Mouse (Mus musculus) midbrain, embryonic 14.5 days (tissue): Measurements from ENCODE around the gene BC055324. TPM values are rescaled to one million over a fixed set of nuclear protein-coding genes. Genes with fewer than 3 reads are reported as not detected.

Experiments used
- ATAC-seq: fragments of 200-750 bp; cut with Nextera tagmentation; 2 replicates; pipeline ENCODE4 v1.8.0; 2017; ENCODE audit warnings: moderate number of reproducible peaks, moderate library complexity; ENCODE audit not compliant: low FRiP score, low TSS enrichment
- DNase-seq: peaks from one replicate; pipeline ENCODE4 v3.0.0-alpha.2; 2015
- H3K27ac ChIP-seq: fragments of 300-500 bp; sonication (generic); replicated peaks from 2 replicates; pipeline ENCODE4 v1.5.1; 2014; ENCODE audit warnings: mild to moderate bottlenecking, low read depth, low read length, moderate library complexity
- H3K27me3 ChIP-seq: fragments of 300-500 bp; sonication (generic); 2 replicates; pipeline ENCODE4 v1.6.1; 2014; ENCODE audit warnings: low read length, control low read depth, mixed read lengths; ENCODE audit not compliant: control insufficient read depth, insufficient read depth
- H3K36me3 ChIP-seq: fragments of 300-500 bp; sonication (generic); 2 replicates; pipeline ENCODE4 v1.6.1; 2014; ENCODE audit warnings: low read length, control low read depth; ENCODE audit not compliant: control insufficient read depth, insufficient read depth
- H3K4me1 ChIP-seq: fragments of 300-500 bp; sonication (generic); 2 replicates; pipeline ENCODE4 v1.6.1; 2014; ENCODE audit warnings: mild to moderate bottlenecking, antibody characterized with exemption, low read length, control low read depth; ENCODE audit not compliant: control insufficient read depth, insufficient read depth
- H3K4me2 ChIP-seq: fragments of 300-500 bp; sonication (generic); 2 replicates; pipeline ENCODE4 v1.6.1; 2014; ENCODE audit warnings: mild to moderate bottlenecking, low read length, moderate library complexity
- H3K4me3 ChIP-seq: fragments of 300-500 bp; sonication (generic); replicated peaks from 2 replicates; pipeline ENCODE4 v1.5.1; 2014; ENCODE audit warnings: low read depth, low read length
- H3K9ac ChIP-seq: fragments of 300-500 bp; sonication (generic); replicated peaks from 2 replicates; pipeline ENCODE4 v1.6.1; 2014; ENCODE audit warnings: mild to moderate bottlenecking, low read length, moderate library complexity
- H3K9me3 ChIP-seq: fragments of 300-500 bp; sonication (generic); 2 replicates; pipeline ENCODE4 v1.6.1; 2016; ENCODE audit warnings: low read length, control low read depth, mixed read lengths; ENCODE audit not compliant: control insufficient read depth
- WGBS: fragments of 180-500 bp; shearing (Covaris S2); extraction: QIAGEN DNeasy Blood & Tissue Kit; methylation state at CpG from one replicate; pipeline ENCODE4 v1.1.7; 2014; 5-methylcytosine and 5-hydroxymethylcytosine counted together
- polyA plus RNA-seq: library from polyadenylated mRNA; unstranded; fragments of >200 nt; fragmentation: Nextera tagmentation; extraction: Ambion mirVana; gene quantifications from 2 replicates; pipeline ENCODE4 v1.2.1, GENCODE M21; 2014

Gene BC055324
- polyA plus RNA-seq, 1 experiment from 2014 or later: 8.3 TPM

DNA sequence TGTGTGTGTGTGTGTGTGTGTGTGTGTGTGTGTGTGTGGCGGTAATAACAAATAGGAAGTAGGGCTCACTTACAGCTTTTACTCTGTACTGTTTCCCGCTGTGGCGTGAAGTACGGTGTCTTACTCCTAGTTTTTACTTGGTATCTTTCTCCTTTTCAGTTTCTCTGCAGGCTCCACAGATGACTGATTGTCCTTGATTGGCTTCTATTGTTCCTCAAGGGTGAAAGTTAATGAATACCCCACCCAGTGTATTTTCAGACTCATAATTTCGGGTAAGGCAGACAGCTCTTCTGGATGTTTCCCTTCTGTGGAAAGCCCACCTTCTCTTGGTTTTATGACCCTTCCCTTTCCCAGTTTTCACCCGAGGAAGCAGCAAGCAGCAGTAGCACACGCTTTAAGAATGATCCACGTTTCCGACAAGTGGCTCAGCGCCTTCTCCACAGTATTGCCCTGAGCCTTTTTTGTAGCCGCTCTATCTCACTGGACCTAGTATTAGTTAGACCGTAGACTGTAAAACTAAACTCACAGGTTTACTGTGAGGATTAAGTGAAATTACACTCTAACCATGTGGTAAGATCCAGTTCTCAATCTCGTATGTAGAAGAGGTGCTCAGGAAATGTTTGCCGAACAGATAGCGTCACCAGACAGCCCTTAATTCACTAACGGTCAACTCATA is 23.8 kb upstream of the BC055324 start:
- Histone ChIP-seq H3K4me2 (no peak overlapping the region), H3K9ac (no peak overlapping the region), H3K27me3 (no peaks in the 10 kb centered on the region), H3K36me3 (no peaks in the 10 kb centered on the region), H3K9me3 (no peaks in the 10 kb centered on the region), H3K27ac (no peak overlapping the region), H3K4me1 (no peaks in the 10 kb centered on the region), H3K4me3 (no peak overlapping the region)
- DNase-seq: no peak
- 92% methylated on average over 16 of the region's 16 CpGs for WGBS
- ATAC-seq: no peak

DNA sequence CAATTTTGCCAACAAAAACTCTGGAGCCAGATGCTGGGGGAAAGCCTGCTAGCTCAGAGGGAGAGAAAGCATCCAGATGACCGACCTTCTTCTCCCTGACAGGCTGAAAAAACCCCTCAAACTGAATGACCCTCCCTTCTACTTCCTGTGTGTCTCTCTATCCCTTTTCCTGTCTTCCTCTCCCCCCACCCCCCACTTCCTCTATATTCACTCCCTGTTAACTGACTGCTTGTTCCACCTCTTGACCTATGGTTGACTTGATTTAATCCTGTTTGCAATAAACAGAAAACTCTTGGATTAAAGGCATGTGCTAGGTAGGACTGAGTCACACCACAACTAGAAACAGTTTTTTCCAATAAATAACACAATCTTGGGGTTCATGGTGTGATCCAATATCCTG is 20.0 kb upstream of the BC055324 start:
- Histone ChIP-seq H3K27me3 (no peaks in the 10 kb centered on the region), H3K9ac (no peak overlapping the region), H3K9me3 (no peaks in the 10 kb centered on the region), H3K27ac (no peak overlapping the region), H3K4me2 (no peak overlapping the region), H3K4me1 (no peaks in the 10 kb centered on the region), H3K4me3 (no peak overlapping the region), H3K36me3 (no peaks in the 10 kb centered on the region)
- 79% methylated on average over 1 of the region's 1 CpGs for WGBS
- ATAC-seq (no peak), DNase-seq (no peak)

DNA sequence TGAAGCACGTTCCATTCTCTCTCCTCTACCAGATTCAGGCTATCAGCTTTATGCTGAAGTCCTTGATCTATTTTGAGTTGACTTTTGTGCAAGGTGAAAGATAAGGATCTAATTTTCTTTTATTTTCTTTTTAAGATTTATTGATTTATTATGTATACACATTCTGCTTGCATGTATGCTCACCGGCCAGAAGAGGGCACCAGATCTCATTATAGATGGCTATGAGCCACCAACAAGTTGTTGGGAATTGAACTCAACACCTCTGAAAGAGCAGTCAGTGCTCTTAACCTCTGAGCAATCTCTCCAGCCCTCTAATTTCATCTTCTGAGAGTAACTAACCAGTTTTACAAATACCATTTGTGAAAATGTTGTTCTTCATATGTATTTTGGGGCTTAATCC is 14.6 kb upstream of the BC055324 start:
- Histone ChIP-seq H3K9ac (no peak overlapping the region), H3K4me3 (no peak overlapping the region), H3K9me3 (no peaks in the 10 kb centered on the region), H3K4me2 (no peak overlapping the region), H3K27me3 (no peaks in the 10 kb centered on the region), H3K4me1 (no peaks in the 10 kb centered on the region), H3K36me3 (no peaks in the 10 kb centered on the region), H3K27ac (no peak overlapping the region)
- no peak for ATAC-seq
- DNase-seq: peak; percentile 57
- 47% methylated on average over 2 of the region's 2 CpGs for WGBS

DNA sequence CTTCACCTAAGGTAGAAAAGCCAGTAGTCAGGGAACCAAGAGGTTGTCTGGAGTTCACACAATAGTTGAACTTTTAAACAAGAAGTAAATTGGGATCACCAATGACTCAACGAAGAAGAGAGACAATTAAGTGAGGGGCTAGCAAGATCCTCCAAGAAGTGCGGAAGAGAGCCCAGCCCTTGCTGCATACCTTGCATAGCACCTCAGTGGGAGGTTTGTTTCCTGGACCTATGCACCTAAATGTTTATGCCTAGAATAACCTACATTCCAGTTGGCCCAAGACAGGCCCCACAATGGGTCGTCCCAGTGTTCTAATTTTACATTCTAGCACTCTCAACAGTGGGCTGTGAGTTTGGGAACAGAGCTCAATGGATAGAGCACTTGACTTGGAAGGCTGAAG is 9.7 kb upstream of the BC055324 start:
- DNase-seq (no peak), ATAC-seq (no peak)
- WGBS: 86% methylated on average over 3 of the region's 3 CpGs
- H3K4me2 ChIP-seq: no peak overlapping the region
- H3K27me3 ChIP-seq: no peaks in the 10 kb centered on the region
- no peak overlapping the region for H3K4me3 ChIP-seq
- H3K27ac ChIP-seq: no peak overlapping the region
- no peaks in the 10 kb centered on the region for H3K36me3 ChIP-seq
- H3K9me3 ChIP-seq: no peaks in the 10 kb centered on the region
- no peaks in the 10 kb centered on the region for H3K4me1 ChIP-seq
- no peak overlapping the region for H3K9ac ChIP-seq

DNA sequence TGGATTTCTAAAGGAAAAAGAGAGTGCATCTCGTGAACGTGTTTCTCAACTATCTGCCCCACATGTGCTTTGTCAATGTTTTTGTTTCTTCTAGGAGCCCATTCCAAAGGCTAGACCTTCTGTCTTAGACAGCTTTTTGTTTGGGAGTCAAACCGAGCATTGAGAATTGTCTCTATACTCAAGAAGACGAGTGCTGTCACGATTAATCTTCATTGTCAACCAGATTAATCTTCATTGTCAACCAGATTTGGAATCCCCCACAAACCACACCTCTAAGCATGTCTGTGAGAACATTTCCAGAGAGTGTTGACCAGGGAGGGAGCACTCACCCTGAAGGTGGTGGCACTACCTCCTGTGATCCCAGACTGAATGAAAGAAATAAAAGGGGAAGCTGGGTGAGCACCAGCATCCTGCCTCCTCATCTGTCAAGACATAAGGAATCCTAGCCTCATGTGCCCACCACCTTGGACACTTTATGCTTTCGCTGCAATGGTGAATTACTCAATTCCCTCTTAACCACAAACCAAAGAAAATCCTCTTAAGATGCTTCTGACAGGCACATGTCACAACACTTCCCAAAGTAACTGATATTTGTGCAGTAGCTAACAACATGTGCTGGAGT is 7.3 kb upstream of the BC055324 start:
- Histone ChIP-seq H3K4me1 (no peaks in the 10 kb centered on the region), H3K27ac (no peak overlapping the region), H3K9ac (no peak overlapping the region), H3K27me3 (no peaks in the 10 kb centered on the region), H3K36me3 (no peaks in the 10 kb centered on the region), H3K4me2 (no peak overlapping the region), H3K4me3 (no peak overlapping the region), H3K9me3 (no peaks in the 10 kb centered on the region)
- 46% methylated on average over 6 of the region's 6 CpGs for WGBS
- DNase-seq: no peak
- no peak for ATAC-seq

DNA sequence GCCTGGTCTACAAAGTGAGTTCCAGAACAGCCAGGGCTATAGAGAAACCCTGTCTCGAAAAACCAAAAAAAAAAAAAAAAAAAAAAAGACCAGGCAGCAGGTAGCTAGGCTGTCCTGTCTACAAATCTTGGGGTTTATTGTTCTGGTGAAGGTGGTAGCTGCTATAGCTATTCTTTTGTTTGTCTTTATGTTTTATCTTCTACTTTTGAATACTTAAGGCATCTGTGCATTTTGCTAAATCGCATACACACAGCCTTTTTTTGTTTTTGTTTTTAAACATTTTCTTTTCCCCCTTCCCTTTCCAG is 965 bp upstream of the BC055324 start:
- 92% methylated on average over 1 of the region's 2 CpGs for WGBS
- Histone ChIP-seq H3K9me3 (no peaks in the 10 kb centered on the region), H3K27me3 (no peaks in the 10 kb centered on the region), H3K4me2 (peak overlapping the region; percentile 78), H3K27ac (peak overlapping the region; percentile 81; the same call in 1 of the 2 replicates), H3K9ac (peak overlapping the region; percentile 63), H3K36me3 (no peaks in the 10 kb centered on the region), H3K4me1 (0 out of 2 replicates have a peak, but pooled peaks cover 2% of the 10 kb centered on the region), H3K4me3 (peak overlapping the region; percentile 74)
- ATAC-seq (no peak), DNase-seq (no peak)

DNA sequence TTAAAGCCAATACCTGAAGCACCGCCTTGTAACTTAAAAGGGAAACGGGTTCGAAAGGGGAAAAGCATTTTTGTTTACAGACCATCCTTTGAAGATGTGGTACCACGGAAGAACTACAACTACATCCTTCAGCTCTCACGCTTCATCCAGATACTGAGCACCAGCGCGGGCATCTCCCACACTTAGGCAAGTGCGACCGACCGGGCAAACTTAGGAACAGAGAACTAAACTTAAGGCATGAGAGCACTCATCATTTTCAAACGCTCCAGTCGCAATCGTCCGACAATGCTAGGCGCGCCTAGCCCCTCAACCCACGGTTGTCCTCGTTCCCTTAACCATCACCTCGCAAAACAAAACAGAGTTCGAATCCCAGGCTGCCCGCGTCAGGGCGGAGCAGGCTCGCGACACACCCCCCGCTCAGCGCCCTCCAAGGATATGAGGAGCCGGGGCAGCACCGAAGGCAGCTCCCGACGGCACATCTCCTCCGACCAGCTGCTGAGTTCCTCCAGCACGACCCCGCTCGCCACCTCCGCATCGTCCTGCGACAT is 349 bp downstream of the BC055324 start:
- WGBS: under 1% methylated on average over 38 of the region's 38 CpGs
- DNase-seq: no peak
- Histone ChIP-seq H3K4me1 (0 out of 2 replicates have a peak, but pooled peaks cover 2% of the 10 kb centered on the region), H3K4me3 (peak overlapping the region; percentile 74), H3K27me3 (no peaks in the 10 kb centered on the region), H3K9me3 (no peaks in the 10 kb centered on the region), H3K9ac (peak overlapping the region; percentile 63), H3K4me2 (peak overlapping the region; percentile 78), H3K36me3 (no peaks in the 10 kb centered on the region), H3K27ac (0 out of 2 replicates have a peak overlapping the region, but pooled peaks have one; percentile 32)
- ATAC-seq: no peak

DNA sequence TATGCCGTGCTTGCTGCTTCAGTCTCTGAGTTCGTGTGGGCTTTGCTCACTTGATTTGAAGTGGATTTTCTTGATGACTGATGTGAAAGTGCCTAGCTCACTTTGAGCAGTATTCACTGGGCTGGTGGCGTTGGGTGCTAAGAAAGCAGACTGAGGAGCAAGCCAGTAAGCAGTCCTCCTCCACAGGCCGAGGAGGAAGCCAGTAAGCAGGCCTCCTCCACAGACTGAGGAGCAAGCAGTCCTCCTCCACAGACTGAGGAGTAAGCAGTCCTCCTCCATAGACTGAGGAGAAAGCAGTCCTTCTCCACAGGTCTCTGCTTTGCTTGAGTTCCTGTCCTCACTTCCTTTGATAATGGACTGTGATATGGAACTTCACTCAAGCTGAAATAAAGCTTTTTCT is 2.2 kb downstream of the BC055324 start:
- ATAC-seq: no peak
- Histone ChIP-seq H3K4me3 (no peak overlapping the region), H3K9me3 (no peaks in the 10 kb centered on the region), H3K36me3 (no peaks in the 10 kb centered on the region), H3K9ac (no peak overlapping the region), H3K4me2 (no peak overlapping the region), H3K4me1 (0 out of 2 replicates have a peak, but pooled peaks cover 2% of the 10 kb centered on the region), H3K27ac (no peak overlapping the region), H3K27me3 (no peaks in the 10 kb centered on the region)
- no peak for DNase-seq
- 90% methylated on average over 4 of the region's 4 CpGs for WGBS

DNA sequence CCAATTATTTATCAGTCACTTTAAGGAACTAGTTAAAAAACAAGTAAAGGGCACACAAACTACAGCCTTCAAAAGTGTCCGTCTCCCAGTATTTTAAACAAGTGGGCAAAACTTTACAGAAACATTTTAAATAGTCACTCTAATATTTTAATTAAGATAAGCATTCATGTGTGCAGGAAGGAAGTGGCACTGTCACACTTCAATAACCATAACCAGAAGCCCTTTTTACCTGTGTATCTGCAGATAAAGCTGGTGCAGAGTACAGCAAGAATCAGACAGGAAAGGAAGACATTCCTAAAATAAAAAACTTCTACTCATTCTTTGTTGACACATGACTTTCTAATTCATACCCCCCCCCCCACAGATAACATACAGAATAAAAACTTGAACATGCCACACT is 18.1 kb downstream of the BC055324 start:
- Histone ChIP-seq H3K36me3 (peaks cover 11% of the 10 kb centered on the region), H3K4me1 (no peaks in the 10 kb centered on the region), H3K27me3 (no peaks in the 10 kb centered on the region), H3K4me2 (no peak overlapping the region), H3K9me3 (no peaks in the 10 kb centered on the region), H3K9ac (no peak overlapping the region), H3K4me3 (no peak overlapping the region), H3K27ac (no peak overlapping the region)
- ATAC-seq (no peak), DNase-seq (no peak)
- 88% methylated on average over 1 of the region's 1 CpGs for WGBS
